Mouse (Mus musculus) neural tube, embryonic 11.5 days (tissue): ENCODE results near the gene Unc13b. TPM values are rescaled to one million over a fixed set of nuclear protein-coding genes. Genes with fewer than 3 reads are reported as not detected.

Source experiments
- ATAC-seq: fragments of 200-750 bp; cut with Nextera tagmentation; 2 replicates; pipeline ENCODE4 v1.8.0; 2017; ENCODE audit warnings: moderate number of reproducible peaks, mild to moderate bottlenecking, moderate TSS enrichment, moderate library complexity; ENCODE audit not compliant: insufficient read depth, low FRiP score, low TSS enrichment
- DNase-seq: peaks from one replicate; pipeline ENCODE4 v3.0.0-alpha.2; 2015; ENCODE audit warnings: low spot score
- H3K27ac ChIP-seq: fragments of 300-500 bp; sonication (generic); 2 replicates; pipeline ENCODE4 v1.5.1; 2014; ENCODE audit warnings: low read depth, mild to moderate bottlenecking, low read length
- H3K27me3 ChIP-seq: fragments of 300-500 bp; sonication (generic); 2 replicates; pipeline ENCODE4 v1.6.1; 2014; ENCODE audit warnings: mild to moderate bottlenecking, low read length, mixed read lengths; ENCODE audit not compliant: control insufficient read depth, insufficient read depth
- H3K36me3 ChIP-seq: fragments of 300-500 bp; sonication (generic); 2 replicates; pipeline ENCODE4 v1.6.1; 2014; ENCODE audit warnings: mild to moderate bottlenecking, low read length, moderate library complexity, mixed read lengths; ENCODE audit not compliant: control insufficient read depth, insufficient read depth
- H3K4me1 ChIP-seq: fragments of 300-500 bp; sonication (generic); 2 replicates; pipeline ENCODE4 v1.6.1; 2014; ENCODE audit warnings: low read length, mixed read lengths; ENCODE audit not compliant: control insufficient read depth, insufficient read depth
- H3K4me2 ChIP-seq: fragments of 300-500 bp; sonication (generic); 2 replicates; pipeline ENCODE4 v1.6.1; 2014; ENCODE audit warnings: low read depth, mild to moderate bottlenecking, moderate library complexity
- H3K4me3 ChIP-seq: fragments of 300-500 bp; sonication (generic); 2 replicates; pipeline ENCODE4 v1.5.1; 2014; ENCODE audit warnings: low read depth, low read length
- H3K9ac ChIP-seq: fragments of 300-500 bp; sonication (generic); 2 replicates; pipeline ENCODE4 v1.6.1; 2014; ENCODE audit warnings: mild to moderate bottlenecking, low read length
- H3K9me3 ChIP-seq: fragments of 300-500 bp; sonication (generic); 2 replicates; pipeline ENCODE4 v1.6.1; 2016; ENCODE audit warnings: low read length; ENCODE audit not compliant: control insufficient read depth
- WGBS: fragments of 180-500 bp; shearing (Covaris S2); extraction: QIAGEN DNeasy Blood & Tissue Kit; methylation state at CpG from one replicate; pipeline ENCODE4 v1.1.7; 2014; 5-methylcytosine and 5-hydroxymethylcytosine counted together
- polyA plus RNA-seq: library from polyadenylated mRNA; unstranded; fragments of >200 nt; fragmentation: Nextera tagmentation; extraction: Ambion mirVana; gene quantifications from 2 replicates; pipeline ENCODE4 v1.2.1, GENCODE M21; 2014

Gene Unc13b
- polyA plus RNA-seq, 1 experiment from 2014 or later = 18.9 TPM

DNA sequence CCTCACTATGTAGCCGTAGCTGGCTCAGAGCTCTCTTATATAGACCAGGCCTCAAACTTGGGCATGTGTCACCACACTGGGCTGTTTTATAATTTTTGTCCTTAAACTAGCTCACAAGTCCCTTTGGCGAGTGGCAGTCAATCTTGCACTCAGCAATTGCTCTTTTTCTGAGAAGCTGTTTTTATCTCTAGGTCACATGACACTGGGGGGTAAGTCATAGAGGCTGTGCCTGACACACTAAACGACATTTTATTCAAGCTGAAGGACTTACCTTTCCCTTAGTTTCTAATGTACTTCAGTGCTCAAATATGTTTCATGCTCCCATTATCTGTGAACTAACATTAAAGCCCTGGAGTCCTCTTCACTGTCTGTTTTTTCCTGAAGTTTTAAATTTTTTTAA is 104.5 kb downstream of the Unc13b start:
- Histone ChIP-seq H3K27me3 (no peaks in the 10 kb centered on the region), H3K4me1 (no peaks in the 10 kb centered on the region), H3K9ac (no peak overlapping the region), H3K27ac (no peak overlapping the region), H3K9me3 (no peaks in the 10 kb centered on the region), H3K36me3 (no peaks in the 10 kb centered on the region), H3K4me3 (no peak overlapping the region), H3K4me2 (no peak overlapping the region)
- DNase-seq (no peak), ATAC-seq (no peak)
- WGBS = 72% methylated on average over 3 of the region's 3 CpGs

DNA sequence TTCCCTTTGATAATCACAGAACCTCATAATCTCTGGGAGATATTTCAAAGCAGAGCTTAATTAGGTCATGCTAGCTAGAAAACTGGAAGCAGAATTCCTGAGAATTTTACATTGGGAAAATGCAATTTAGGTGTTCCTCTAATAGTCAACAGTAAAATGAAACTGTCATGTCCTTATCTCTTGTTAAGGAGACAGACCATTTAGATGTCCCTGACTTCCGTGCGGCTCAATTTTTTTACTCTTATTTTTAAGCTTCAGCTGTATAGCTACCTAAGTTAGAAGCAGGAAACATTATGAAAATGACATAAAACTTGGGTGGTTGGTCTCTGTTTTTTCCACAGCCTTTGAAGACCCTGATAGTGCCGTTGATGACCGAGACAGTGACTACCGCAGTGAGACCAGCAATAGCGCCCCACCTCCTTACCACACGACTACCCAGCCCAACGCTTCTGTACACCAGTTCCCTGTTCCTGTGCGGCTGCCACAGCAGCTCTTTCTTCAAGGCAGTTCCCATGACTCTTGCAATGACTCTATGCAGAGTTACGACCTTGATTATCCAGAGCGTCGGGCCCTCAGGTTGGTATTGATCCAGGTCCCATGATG is 106.8 kb downstream of the Unc13b start:
- H3K27me3 ChIP-seq = no peaks in the 10 kb centered on the region
- no peak overlapping the region for H3K4me3 ChIP-seq
- H3K9me3 ChIP-seq = no peaks in the 10 kb centered on the region
- WGBS = 87% methylated on average over 12 of the region's 12 CpGs
- H3K9ac ChIP-seq = no peak overlapping the region
- ATAC-seq (no peak), DNase-seq (no peak)
- no peak overlapping the region for H3K27ac ChIP-seq
- no peak overlapping the region for H3K4me2 ChIP-seq
- H3K36me3 ChIP-seq = no peaks in the 10 kb centered on the region
- no peaks in the 10 kb centered on the region for H3K4me1 ChIP-seq

DNA sequence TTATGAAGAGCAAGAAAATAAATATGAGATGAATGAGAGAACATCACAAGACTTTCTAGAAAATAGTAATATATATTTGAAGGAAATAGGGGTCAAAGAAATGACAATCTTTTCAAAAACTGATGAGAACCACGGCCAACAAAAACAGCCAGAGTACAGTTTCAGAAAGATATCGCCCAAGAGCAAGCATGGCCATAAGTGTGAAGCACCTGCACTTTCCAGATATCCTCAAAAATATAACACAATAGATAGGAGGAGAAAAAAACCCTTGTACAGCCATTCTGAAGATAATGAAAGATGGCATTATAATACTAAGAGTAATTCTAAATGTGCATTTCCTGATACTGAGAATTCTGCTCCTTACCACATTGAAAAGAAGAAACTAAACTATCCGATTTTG is 111.3 kb downstream of the Unc13b start:
- WGBS = 86% methylated on average over 3 of the region's 3 CpGs
- no peak overlapping the region for H3K9ac ChIP-seq
- H3K4me1 ChIP-seq = no peaks in the 10 kb centered on the region
- H3K4me3 ChIP-seq = no peak overlapping the region
- DNase-seq (no peak), ATAC-seq (no peak)
- H3K27me3 ChIP-seq = no peaks in the 10 kb centered on the region
- no peak overlapping the region for H3K4me2 ChIP-seq
- no peaks in the 10 kb centered on the region for H3K36me3 ChIP-seq
- H3K9me3 ChIP-seq = no peaks in the 10 kb centered on the region
- no peak overlapping the region for H3K27ac ChIP-seq

DNA sequence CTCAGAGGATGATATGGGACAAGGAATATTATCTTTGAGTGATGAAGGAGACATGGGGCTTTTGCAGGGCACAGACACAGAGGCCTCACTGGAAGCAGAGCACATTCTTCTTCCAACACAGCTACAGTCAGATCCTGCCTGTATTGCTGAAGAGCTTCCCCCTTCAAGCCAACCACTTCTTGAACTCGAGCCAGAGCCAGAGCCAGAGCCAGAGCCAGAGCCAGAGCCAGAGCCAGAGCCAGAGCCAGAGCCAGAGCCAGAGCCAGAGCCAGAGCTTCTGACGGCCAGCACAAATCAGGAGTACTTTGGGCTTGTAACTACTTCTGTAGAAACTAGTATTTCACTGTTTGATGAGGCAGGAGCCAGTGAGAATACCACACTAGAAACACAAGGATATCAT is 118.4 kb downstream of the Unc13b start:
- no peaks in the 10 kb centered on the region for H3K36me3 ChIP-seq
- no peak overlapping the region for H3K27ac ChIP-seq
- DNase-seq = no peak
- no peaks in the 10 kb centered on the region for H3K4me1 ChIP-seq
- H3K4me2 ChIP-seq = no peak overlapping the region
- 90% methylated on average over 2 of the region's 2 CpGs for WGBS
- no peaks in the 10 kb centered on the region for H3K27me3 ChIP-seq
- no peak for ATAC-seq
- no peak overlapping the region for H3K9ac ChIP-seq
- H3K9me3 ChIP-seq = no peaks in the 10 kb centered on the region
- no peak overlapping the region for H3K4me3 ChIP-seq

DNA sequence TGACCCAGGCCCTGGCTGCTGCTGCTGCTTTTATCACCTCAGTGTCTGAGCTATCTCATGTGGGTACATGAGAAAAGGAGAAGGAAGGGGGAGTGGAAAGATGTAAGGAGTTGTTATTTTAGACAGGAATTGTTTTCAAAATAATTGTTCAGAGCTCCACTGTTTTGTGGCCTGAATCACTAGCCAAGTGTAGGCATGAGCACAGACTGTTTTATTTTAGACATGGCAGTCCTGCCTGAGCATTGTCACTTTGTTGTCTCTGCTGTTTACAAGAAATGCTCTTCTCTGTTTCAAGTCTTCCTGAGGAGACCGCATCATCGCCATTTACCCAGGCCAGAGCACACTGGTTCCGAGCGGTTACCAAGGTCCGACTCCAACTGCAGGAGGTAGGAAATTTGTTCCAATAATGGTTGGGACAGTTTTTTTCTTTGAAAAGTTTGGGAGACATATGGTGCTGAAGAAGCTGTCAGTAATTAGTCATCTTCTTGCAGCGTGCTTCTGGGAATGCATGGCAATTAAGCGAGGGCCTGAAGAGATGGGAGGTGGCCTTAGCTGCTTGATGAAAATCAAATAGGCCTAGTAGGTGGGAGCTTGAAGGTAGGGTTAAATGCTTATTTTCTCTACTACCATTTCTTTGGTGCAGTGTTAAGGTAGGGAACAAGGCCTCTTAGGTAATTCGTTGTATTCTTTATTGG is 123.9 kb downstream of the Unc13b start:
- ATAC-seq = no peak

DNA sequence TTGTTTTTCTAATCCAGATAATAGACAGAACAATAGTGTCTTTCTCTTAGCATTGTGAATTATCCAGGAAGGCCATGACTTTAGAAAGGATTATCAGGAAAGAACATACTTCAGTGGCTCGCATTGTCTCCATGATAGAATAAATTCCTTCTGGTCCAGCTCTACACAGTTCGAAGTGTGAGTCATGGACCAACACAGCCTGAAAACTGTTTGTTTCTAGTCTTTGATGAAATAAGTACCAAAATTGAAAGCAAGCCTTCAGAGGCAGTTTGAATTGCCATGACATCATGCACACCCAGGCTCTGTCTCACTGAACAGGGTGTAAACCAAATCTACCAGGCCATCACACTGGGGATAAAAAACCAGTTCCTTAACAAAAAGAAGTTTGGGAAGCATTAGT is 128.7 kb downstream of the Unc13b start:
- WGBS = 84% methylated on average over 2 of the region's 2 CpGs
- no peak for ATAC-seq
- no peak for DNase-seq

More for the DNA sequence above, 123.9 kb downstream of the Unc13b start:
- Histone ChIP-seq H3K9me3 (no peaks in the 10 kb centered on the region), H3K4me1 (no peaks in the 10 kb centered on the region), H3K4me2 (no peak overlapping the region), H3K27me3 (no peaks in the 10 kb centered on the region), H3K4me3 (no peak overlapping the region), H3K27ac (no peak overlapping the region), H3K9ac (no peak overlapping the region), H3K36me3 (no peaks in the 10 kb centered on the region)
- WGBS = 91% methylated on average over 8 of the region's 8 CpGs
- DNase-seq = no peak

DNA sequence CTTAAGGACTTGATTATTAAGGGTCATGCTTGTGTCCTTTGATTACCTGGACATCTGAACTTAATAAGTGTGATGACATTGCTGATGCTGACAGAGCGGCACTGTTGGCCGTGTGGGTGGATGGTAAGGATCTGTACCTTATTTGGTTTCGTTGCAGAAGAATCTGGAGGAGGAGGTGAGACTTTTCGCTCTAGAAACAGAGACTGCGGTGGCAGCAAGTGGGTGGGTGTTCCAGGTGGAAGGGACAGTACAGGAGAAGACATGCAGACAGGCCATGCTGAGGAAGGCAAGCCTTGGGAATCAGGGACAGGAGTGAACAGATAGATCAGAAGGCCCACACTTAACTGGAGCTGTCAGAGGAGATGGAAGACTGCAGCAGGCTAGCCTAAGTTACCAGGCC is 130.6 kb downstream of the Unc13b start:
- Histone ChIP-seq H3K4me2 (no peak overlapping the region), H3K27me3 (no peaks in the 10 kb centered on the region), H3K4me3 (no peak overlapping the region), H3K9me3 (no peaks in the 10 kb centered on the region), H3K9ac (no peak overlapping the region), H3K36me3 (no peaks in the 10 kb centered on the region), H3K4me1 (no peaks in the 10 kb centered on the region), H3K27ac (no peak overlapping the region)
- 94% methylated on average over 5 of the region's 5 CpGs for WGBS
- DNase-seq (no peak), ATAC-seq (no peak)

More for the DNA sequence above, 128.7 kb downstream of the Unc13b start:
- Histone ChIP-seq H3K27me3 (no peaks in the 10 kb centered on the region), H3K9ac (no peak overlapping the region), H3K4me2 (no peak overlapping the region), H3K36me3 (no peaks in the 10 kb centered on the region), H3K27ac (no peak overlapping the region), H3K4me3 (no peak overlapping the region), H3K9me3 (no peaks in the 10 kb centered on the region), H3K4me1 (no peaks in the 10 kb centered on the region)

DNA sequence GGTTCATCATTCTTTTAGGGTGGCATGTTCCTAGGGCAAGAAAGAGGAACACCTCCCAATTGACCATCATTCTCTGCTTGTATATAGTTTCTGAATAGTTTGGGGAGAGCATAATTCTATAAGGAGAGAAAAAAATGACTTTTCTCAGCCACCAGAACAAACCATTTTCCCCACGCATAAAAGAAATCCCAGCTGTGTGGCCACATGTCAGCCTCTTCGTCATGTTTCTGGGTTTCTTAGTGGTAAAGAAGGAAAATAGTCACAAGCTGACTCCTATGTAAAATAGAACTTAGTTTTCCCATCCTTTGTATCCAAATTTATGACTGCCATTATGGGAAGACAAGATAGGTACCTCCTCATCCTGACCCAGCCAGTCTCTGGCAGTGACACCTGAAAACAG is 146.2 kb downstream of the Unc13b start:
- 86% methylated on average over 2 of the region's 2 CpGs for WGBS
- Histone ChIP-seq H3K4me1 (peaks cover 7% of the 10 kb centered on the region; the same call in 1 of the 2 replicates), H3K27me3 (no peaks in the 10 kb centered on the region), H3K9me3 (no peaks in the 10 kb centered on the region), H3K4me2 (no peak overlapping the region), H3K27ac (no peak overlapping the region), H3K9ac (no peak overlapping the region), H3K36me3 (no peaks in the 10 kb centered on the region), H3K4me3 (no peak overlapping the region)
- no peak for DNase-seq
- no peak for ATAC-seq

DNA sequence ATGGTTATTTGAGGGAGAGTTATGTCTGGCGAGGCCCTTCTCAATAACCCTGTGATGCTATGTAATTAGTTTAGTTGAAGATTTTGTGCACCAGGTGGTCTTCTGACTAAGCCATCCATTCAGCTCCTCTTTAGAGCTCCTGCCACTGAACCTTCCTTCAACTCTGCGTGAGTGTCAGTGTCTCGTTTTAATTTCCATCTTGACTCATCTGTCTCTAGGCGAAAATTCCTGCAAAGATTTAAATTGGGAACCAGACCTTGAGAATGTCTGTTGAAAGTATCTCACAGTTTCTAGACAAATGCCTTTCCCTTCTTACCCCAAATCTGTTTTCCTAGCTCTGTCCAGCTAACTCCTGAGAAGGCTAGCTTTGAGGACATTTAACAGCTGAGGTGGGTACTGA is 146.8 kb downstream of the Unc13b start:
- no peak overlapping the region for H3K4me2 ChIP-seq
- ATAC-seq = no peak
- H3K9me3 ChIP-seq = no peaks in the 10 kb centered on the region
- no peaks in the 10 kb centered on the region for H3K27me3 ChIP-seq
- no peak overlapping the region for H3K4me3 ChIP-seq
- no peak overlapping the region for H3K9ac ChIP-seq
- peaks cover 7% of the 10 kb centered on the region; the same call in 1 of the 2 replicates for H3K4me1 ChIP-seq
- no peak for DNase-seq
- WGBS = 50% methylated on average over 4 of the region's 4 CpGs
- no peaks in the 10 kb centered on the region for H3K36me3 ChIP-seq
- no peak overlapping the region for H3K27ac ChIP-seq
